Mouse (Mus musculus) left cerebral cortex, adult 18-20 months (tissue): ENCODE data around the gene Prss35. TPM values are rescaled to one million over a fixed set of nuclear protein-coding genes. Genes with fewer than 3 reads are reported as not detected.

ENCODE experiments used
- DNase-seq, 2 experiments: peaks; one replicate each; pipeline ENCODE4 v3.0.0; 2021 to 2022; ENCODE audit warnings: low spot score in 2 of 2, mixed read lengths in 1 of 2
- total RNA-seq, 2 experiments: library from RNA; stranded (reverse); gene quantifications; 2 replicates each; pipeline ENCODE4 v1.2.3; 2021

Prss35 gene
- total RNA-seq, 2 experiments from 2014 or later: 1.1 to 2.4 TPM

- no peak for DNase-seq
These were observed 54.7 kb downstream of the Prss35 start for GRCm38 (mm10) chr9:86798129-86798528.

GRCm38 (mm10) chr9:86798686-86799085, 55.2 kb downstream of the Prss35 start:
- no peak for DNase-seq

GRCm38 (mm10) chr9:86799099-86799498, 55.6 kb downstream of the Prss35 start:
- DNase-seq: no peak

- no peak for DNase-seq
These were observed 57.2 kb downstream of the Prss35 start for GRCm38 (mm10) chr9:86800600-86801163.

Other genes with a start within 250 kb of the Prss35 start
- 10 to 100 TPM; 17.5 to 19.2 TPM for gene Pgm3, start 171.8 kb upstream of the Prss35 start, total RNA-seq
- gene Rwdd2a, start 171.7 kb upstream of the Prss35 start, total RNA-seq: 10 to 100 TPM; 22.4 to 26.8 TPM
- gene Me1, start 47.7 kb upstream of the Prss35 start, total RNA-seq: 10 to 100 TPM; 49.3 to 52.9 TPM
- 100 to 1,000 TPM; 387 to 388 TPM for gene Snap91, start 137.0 kb downstream of the Prss35 start, total RNA-seq